Mouse (Mus musculus) spleen, adult 12 weeks (tissue): ENCODE data around the gene Rhoc.
A peak's percentile ranks its signal among the peaks of the same experiment; 100 is the strongest.
"Not testable (repeated sequence)": the region's sequence is repeated elsewhere in the genome, so short reads cannot be mapped to it uniquely, and the experiment has no call there.

ENCODE experiments used
- DNase-seq: peaks from one replicate; pipeline ENCODE4 v3.0.0; 2022; ENCODE audit warnings: low spot score

The Rhoc gene

DNA sequence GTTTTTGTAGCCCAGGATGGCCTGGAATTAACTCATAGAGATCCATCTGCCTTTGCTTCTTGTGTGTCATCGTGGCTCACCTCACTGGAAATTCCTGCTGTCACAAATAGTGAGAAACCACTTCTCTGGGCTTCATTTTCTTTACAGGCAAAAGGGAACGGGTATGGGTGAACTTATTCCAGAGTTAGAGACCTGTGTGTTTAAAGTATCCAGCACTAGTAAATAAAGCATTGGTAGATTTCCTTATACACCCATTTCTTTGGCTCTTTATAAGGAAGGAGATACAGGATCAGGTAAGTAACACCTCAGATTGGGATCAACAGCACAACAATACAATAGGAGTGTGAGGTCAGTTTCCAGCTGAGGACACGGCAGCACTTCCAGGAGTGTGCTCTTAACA is at the start of gene Rhoc:
Rhoc (plus strand) TSS at position 301 of the 400 bp plus-strand sequence.
- DNase-seq = no peak

DNA sequence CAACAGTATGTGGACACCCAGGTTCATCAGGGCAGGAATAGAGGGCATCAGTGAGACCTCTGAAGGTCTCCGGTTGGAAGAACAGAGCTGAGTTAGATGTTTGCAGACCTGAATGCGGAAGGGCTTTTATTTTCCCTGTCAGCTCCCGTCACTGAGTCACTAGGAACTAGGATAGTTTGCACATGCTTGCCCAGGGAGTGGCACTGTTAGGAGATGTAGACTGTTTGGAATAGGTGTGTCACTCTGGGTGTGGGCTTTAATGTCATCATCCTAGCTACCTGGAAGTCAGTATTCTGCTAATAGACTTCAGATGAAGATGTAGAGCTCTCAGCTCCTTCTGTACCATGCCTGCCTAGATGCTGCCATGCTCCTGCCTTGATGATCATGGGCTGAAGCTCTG is 46.2 kb upstream of the Rhoc start:
- DNase-seq = no peak

DNA sequence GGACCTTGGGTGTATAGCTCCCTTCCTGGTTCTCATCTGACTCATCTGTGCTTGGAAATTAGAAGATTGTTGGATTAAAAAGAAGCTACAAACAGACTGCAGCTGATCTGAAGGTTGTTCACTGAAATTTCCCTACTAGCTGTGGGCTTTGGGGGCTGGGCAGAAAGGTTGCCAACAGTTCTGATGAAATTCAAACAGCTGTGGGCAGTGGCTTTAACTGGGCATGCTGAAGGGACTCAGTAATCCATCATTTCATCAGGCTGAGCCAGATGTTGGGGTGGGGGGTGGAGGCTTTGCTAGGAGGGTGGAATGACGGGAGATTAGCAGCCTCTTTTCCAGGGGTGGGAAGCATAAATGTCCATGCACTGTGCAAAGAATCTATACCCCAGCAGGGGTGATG is 45.0 kb upstream of the Rhoc start:
- DNase-seq = no peak

DNA sequence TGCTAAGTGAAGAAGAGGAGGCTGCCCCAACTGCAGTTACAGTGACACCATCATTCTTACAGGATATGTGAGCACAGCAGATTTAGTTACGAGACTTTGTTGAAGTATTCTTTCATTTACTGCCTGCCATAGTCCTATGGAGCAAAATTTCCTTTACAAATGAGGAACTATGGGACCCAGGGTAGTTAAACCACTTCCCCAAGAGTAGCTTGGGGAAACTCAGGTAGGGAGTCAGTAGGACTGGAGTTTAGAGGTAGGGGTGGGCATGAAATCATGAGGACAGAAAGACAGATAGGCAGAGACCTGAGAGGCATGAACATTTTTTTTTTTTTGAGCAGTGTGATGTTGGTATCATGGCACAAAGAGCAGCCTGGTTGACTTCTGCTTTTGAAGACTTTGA is 44.3 kb upstream of the Rhoc start:
- no peak for DNase-seq

DNA sequence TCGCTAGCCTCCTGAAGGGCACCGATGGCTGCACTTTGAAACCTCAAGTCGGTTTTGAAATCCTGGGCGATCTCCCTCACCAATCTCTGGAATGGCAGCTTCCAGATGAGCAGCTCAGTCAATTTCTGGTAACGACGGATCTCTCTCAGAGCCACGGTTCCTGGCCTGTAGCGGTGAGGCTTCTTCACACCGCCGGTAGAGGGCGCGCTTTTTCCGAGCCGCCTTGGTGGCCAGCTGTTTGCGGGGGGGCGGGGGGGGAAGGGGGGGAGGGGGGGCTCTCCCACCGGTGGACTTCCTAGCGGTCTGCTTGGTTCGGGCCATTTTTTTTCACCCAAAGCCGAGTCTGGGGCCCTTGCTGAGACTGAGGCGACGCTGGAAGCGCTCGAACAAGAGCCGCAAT is 35.3 kb upstream of the Rhoc start:
- DNase-seq = not testable (repeated sequence)

DNA sequence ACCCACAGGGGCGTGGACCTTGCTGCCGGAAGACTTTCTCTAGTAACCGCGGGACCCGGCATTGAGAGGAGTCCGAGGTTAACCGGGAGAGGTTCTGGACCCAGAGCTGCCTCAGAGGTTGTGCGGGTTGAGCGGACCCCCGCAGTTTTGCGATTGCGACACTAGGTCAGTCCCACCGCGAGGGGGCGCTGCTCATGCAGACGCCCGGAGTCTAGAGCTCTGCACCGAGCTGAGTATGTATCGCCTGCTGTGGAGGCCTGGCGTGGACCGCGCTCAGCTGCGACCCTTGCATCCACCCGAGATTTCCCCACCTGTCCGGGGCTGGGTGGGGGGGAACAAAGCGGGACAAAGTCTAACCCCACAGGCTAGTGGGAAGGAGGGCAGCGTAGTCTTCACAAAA is 29.8 kb upstream of the Rhoc start:
- DNase-seq = peak; percentile 62

DNA sequence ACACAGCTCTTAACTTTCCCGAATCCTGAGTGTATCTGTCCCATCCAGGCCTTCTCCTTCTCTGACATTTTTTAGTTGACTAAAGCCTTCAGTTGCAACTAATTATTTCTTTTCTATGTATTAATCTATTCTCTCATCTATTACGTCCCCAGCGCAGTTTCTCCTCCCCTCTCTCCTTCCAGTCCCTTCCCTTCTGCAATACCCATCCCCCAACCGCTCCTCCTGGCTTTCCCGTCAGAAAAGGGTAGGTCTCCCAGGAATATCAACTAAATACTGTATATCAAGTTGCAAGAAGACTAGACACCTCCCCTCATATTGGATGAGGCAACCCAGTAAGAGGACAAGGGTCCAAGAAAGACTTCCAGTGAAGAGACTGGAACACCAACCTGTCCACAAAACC is 29.3 kb upstream of the Rhoc start:
- no peak for DNase-seq

DNA sequence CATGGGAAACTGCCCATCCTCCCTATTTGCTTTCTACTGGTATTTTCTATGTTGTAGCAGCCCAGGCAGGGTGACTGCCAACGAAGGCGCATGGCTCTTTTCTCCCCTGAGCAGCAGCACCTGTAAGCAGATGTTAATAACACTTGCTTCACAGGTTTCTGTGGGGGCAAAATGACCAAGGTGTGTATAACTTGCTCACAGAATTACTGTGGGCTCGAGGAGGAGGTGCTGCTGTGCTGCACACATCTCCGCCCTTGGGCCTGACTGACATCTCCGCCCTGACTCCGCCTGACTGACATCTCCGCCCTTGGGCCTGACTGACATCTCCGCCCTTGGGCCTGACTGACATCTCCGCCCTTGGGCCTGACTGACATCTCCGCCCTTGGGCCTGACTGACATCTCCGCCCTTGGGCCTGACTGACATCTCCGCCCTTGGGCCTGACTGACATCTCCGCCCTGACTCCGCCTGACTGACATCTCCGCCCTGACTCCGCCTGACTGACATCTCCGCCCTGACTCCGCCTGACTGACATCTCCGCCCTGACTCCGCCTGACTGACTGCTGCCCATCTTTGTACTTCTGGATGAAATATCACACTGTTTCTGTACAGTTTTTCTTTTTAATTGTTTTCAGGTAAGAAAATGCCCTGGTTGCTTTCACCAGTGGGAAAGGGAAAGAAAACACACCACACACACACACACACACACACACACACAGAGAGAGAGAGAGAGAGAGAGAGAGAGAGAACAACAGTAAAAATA is 25.9 kb upstream of the Rhoc start:
- DNase-seq = peak; percentile 40

DNA sequence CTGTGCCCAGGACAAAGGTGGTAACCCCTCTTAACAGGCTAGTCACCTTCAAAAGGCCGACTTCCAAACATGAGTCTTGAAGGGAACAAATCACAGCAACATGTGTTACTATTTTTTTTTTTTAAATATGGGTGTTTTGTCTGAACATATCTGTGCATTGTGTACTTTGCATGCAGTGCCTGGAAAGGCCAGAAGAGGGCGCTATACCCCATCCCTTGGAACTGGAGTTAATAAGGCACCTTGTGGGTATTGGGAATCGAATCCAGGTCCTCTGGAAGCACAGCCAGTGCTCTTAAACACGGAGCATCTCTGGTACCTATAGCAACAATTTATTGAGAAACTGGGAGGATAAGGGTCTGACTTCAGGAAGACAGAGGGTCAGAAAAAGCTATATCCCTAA is 23.2 kb upstream of the Rhoc start:
- no peak for DNase-seq

DNA sequence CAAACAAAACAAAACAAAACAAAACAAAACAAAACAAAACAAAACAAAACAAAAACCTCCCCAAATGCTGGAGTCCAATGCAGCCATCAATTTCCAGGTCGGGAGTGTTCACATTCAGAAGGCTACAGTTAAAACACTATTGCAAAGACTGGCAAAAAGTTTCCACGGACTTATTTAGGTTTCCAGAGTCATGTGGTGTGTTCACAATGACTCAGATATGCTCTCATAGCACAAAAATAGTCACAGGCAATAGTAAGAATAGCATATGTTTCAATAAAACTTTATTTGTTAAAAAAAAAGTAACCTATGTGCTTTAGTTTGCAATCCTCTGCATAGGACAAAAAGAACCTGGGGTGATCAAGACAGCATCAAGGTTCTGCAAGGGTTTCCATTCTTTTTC is 21.0 kb upstream of the Rhoc start:
- no peak for DNase-seq

DNA sequence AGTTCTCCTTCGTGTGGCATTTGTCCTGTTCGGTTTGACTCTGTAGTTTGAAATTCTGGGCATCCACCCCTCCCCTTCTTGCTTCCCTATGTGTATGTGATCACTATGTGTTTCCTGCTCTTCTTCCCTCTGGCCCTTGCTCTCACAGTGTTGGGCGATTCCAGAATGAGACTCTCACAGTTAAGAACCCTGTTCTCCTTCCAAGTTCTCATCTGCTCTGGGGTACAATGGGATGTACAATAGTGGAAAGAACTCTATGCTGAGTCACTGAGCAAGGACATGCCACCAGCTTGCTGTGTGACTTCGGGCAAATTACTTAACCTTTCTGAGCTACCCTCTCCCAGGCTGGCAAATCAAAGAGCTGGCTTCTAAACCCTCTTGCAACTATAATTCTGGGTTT is 20.5 kb upstream of the Rhoc start:
- DNase-seq = no peak

DNA sequence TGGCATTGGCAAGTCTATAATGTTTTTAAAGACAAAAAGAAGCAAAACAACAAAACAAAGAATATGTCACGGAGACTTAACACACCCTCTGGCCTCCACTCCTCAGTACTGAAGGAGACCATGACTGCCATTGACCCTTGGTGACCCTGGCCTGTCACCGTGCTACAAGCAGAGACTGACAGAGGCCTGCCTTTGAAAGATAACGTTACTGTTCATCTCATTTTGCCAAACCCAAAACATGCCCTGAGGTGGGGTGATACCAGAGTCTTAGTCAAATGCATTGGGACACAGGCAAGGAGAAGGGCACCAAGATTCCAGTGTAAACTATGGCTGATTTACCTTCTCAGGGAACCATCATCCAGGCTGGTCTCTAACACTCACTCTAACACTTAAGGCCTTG is 19.0 kb upstream of the Rhoc start:
- no peak for DNase-seq

DNA sequence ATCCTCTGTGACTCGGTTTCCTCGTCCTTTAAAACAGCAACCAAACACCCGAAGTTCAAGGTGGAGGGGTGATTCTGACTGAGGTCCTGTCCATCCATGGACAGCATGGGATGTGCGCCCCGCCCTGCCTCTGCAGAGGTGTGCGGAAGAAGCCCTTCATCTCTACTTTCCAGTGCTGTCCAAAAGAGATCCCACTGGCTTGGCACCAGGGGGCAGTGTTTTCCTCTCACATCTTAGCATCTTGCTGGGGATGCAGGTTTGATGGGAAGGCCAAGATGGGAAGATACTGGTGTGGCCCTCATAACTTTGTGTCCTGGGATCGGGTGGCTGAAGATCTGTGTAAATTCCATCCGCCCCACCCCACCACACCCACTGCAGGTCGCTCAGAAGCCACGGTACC is 18.1 kb upstream of the Rhoc start:
- no peak for DNase-seq

DNA sequence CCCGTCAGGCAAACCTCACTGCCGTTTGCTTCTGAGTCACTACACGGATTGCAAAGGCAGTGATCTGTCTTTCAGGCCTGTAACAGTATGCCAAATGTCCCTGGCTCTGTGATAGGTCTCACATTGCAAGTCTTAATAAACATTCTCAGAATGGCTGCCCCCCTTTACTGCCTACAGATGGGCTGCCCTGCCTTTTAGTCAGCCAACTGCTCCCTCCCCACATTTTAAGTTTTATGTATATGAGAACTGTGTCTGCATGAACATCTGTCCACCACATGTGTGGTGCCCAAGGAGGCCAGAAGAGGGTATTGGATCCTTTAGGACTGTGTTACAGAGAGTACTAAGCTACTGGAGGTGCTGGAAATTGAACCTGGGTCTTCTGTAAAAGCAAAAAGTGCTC is 17.3 kb upstream of the Rhoc start:
- no peak for DNase-seq

DNA sequence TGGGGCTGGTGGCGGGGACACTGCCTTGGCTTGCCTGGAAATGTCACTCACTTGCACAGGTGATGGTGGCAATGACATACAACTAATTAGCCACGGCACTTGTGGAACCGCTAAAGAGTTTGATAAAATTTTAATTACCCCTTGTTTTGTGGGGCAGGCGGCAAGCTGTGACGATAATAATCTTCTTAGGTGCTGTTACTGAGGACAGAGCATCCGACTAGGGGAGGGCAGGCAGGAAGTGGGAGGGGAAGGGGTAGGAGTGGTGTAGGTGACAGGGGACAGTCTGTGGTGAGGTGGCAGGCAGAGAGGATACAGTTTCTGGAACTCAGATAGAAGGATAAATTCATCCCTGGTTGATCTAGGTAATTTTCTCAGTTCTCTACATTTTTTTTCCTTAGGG is 16.7 kb upstream of the Rhoc start:
- DNase-seq = no peak

DNA sequence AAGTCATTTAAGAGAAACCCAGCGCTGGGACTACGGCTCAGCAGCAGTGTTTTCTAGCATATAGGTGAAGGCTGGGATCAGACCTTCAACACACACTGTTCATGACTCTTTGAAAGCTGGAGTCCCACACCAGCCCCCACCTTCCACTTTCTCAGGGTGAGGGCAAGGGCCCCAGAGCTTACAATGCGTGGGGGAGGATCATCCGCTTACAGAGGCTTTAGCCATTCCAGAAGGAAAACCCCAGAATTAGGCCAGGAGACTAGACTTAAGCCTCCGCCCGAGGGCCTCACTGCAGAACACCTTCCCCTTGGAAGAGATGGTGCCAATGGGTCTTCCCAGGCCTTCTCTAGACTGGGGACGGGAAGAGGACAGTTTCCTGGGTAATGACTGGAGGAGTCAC is 14.9 kb upstream of the Rhoc start:
- no peak for DNase-seq

DNA sequence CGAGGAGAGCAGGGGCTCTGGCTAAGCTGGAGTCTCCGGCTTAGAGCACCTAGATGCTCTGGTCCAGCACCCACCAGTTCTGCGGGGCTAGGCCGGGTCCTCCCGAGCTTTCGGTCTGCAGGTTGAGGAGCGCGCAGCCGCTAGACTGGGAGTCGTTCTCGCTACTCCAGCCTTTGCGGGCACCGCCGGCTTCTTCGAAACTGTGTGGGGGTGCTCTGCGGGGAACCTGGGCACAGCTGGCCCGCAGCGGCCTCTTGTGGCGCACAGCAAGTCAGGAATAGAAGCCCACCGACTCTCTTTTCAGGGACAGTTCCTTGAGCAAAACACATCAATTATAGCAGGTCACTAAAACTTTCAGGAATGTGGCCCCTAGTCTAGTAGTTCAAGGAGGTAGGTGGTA is 10.8 kb upstream of the Rhoc start:
- DNase-seq = no peak

DNA sequence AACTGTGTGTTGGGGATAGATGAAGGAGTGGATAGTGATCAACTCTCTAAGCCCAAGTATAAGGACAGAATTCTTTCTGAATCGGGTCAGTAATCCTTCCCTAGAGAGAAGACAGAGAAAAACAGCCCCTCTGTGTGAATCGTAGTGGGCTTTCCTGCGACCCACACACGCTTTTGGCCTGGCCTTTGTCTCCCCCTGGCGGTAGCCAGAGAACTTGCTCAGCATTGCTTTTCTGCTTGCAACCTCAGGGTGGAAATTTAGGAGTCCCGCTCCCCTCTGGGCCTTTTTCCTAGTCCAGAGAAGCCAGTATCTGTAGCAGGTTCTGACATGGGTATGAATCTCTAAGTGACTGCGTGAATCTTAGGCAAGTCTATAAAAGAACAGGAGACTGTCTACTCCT is 8.2 kb upstream of the Rhoc start:
- DNase-seq = peak; percentile 45

DNA sequence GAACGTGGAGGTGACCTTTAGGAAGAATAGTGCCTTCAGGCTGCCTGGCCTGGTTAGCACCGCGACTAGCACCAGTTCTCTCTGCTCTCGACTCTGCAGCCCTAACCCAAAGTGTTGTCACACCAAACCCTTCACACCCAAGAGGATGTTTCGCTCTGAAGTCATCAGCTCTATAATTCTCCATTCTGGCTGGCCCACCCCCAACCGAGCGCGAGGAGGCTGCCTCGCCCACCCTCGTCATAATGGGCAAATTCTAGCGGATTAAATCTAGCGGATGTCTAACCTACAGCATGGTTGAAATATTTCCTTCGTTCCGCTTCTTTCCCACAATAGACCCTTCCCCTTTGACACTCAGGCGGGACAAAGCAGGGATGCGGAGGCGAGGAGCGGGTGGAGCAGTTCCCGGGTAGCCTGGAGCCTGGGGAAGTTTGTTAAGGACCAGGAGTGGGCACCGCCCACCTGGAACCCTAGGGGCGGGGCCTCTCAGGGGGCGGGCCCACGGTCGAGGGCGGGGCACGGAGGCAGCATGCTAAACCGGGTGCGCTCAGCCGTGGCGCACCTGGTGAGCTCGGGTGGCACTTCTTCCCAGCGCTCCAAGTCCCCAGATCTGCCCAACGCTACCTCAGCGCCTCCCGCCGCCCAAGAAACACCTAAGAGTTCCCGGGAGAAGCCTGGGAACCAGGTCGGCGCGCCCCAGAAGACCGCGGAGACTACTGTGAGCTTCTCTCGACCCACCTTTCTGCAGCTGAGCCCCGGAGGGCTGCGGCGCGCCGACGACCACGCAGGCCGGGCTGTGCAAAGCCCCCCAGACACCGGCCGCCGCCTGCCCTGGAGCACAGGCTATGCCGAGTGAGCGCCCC is 7.4 kb upstream of the Rhoc start, which contains the start of gene Ppm1j:
Ppm1j (plus strand) TSS at position 496 of the 860 bp plus-strand sequence.
- peak; percentile 42 for DNase-seq

DNA sequence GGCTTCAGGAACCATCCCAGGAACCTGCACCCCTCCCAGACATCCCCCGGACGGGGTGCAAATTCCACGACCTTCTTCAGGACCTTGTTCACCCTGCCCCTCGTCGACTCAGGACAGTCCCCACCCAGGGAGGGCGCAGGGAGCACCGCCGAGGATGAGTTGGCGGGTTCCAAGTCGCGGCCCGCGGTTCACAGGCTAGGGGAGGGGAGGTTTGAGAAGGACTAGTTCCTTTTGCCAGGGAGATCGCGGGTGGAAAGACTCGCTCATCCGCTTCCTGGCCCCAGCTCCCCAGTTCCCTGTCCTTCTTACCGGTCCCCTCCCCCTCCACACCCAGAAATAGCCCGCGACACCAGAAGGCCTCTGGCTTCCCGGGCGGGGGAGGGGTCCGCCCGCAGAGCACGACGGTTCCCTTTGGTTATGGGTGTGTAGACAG is 6.7 kb upstream of the Rhoc start, which contains the start of gene Fam19a3:
Fam19a3 (minus strand) TSS at position 370 of the 433 bp plus-strand sequence.
- DNase-seq = no peak

DNA sequence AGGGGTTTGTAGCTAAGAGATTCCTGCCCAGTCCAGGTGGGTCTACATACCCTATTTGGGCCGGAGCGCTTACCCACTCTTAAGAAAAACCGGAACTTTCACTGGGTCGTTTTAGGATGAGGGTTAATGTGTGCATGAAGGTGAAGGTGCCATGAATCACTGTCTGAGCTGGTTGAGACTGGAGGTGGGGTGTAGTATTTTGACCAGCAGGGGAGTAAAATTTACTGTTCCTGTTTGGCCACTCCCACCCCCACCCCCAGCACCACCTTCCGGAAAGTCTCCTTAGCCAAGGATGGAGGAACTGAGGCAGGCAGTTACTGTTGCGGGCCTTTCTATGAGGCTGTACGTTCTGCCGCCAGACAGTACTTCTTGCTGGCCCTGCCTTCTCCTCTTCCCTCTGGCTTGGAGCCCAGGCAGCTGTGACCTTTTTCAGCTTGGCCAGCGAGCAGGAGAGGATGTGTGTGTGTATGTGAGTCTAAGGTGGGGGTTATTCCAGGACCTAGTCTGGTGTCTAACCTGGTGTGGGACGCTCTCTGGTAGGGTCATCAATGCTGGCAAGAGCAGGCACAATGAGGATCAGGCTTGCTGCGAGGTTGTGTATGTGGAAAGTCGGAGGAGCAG is 6.0 kb upstream of the Rhoc start:
- DNase-seq = no peak

DNA sequence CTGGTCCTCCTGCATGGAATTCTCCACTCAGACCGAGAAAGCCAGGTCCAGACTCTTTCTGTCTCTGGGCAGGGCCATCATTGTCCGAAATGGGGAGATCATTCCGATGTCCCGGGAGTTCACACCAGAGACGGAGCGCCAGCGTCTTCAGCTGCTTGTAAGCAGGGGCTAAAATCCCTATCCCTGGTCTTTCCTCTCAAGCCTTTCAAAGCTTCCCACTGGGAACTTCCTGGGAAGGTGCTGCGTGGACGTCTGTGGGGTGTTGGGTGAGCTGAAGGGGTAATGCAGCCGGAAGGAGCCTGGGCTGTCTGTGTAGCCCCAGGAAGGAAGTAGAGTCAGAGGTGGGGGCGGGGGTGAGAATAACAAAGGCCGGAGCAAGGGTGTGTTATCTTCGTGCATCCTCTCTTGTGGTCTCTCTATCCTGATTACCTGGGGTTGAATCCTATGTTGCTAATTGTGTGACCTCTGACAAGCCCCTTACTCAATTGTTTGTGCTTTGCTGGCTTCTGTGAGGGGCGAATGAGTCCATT is 4.1 kb upstream of the Rhoc start:
- no peak for DNase-seq

DNA sequence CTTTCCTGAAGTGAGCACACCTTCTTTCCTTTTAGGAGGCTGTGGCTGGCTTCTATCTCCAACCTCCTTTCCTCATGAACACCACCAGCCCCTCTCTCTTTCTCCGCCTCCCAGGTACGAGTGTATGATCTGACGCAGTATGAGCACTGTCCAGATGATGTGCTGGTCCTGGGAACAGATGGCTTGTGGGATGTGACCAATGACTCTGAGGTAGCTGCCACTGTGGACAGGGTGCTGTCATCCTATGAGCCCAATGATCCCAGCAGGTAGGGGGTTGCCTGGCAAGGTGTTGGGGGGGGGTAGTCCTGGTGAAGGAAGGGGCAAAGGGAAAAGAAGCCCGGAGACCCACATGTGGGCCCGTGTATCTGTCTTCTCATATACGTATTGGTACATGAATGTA is 2.9 kb upstream of the Rhoc start:
- DNase-seq = no peak
